Mouse (Mus musculus) CH12.LX (cell line): ENCODE results near the gene Phf5a. TPM values are rescaled to one million over a fixed set of nuclear protein-coding genes. Genes with fewer than 3 reads are reported as not detected.

ENCODE experiments used
- DNase-seq: peaks from one replicate; pipeline ENCODE4 v3.0.0-alpha.2; 2013; ENCODE audit errors: extremely low read depth
- H3K27ac ChIP-seq: 2 replicates; pipeline ENCODE4 v1.5.1; 2012; ENCODE audit warnings: low read depth, mild to moderate bottlenecking, control low read depth, moderate library complexity; ENCODE audit not compliant: insufficient read depth
- H3K27me3 ChIP-seq: replicated peaks from 2 replicates; pipeline ENCODE3; 2012; ENCODE audit warnings: inconsistent platforms
- H3K36me3 ChIP-seq, 2 experiments: replicated peaks in 1 of 2; 2 replicates each; pipeline versions ENCODE3 to v1.6.1; 2012; ENCODE audit warnings: inconsistent platforms in 1 of 2, low read length in 1 of 2, mild to moderate bottlenecking in 1 of 2, mixed read lengths in 1 of 2, moderate library complexity in 1 of 2; ENCODE audit not compliant: control insufficient read depth in 1 of 2, insufficient read depth in 1 of 2
- H3K4me1 ChIP-seq, 2 experiments: 2 replicates each; pipeline ENCODE4 v1.6.1; 2012; ENCODE audit warnings: inconsistent platforms in 1 of 2, moderate library complexity in 1 of 2; ENCODE audit not compliant: insufficient read depth in 2 of 2, control insufficient read depth in 1 of 2
- H3K4me2 ChIP-seq: 2 replicates; pipeline ENCODE4 v1.6.1; 2012; ENCODE audit warnings: low read depth, mild to moderate bottlenecking, control low read depth; ENCODE audit not compliant: poor library complexity, insufficient read depth, severe bottlenecking
- H3K4me3 ChIP-seq, 3 experiments: fragments of 150-350 bp in 1 of 3; sonication (generic) in 1 of 3; replicated peaks in 1 of 3; 2 replicates each; pipeline versions ENCODE3 to v1.5.1; 2011 to 2012; ENCODE audit warnings: low read depth in 2 of 3, low read length in 2 of 3, mild to moderate bottlenecking in 2 of 3, moderate library complexity in 2 of 3, control low read depth in 1 of 3, improper control_type of control experiment in 1 of 3, inconsistent platforms in 1 of 3, mixed read lengths in 1 of 3; ENCODE audit not compliant: poor library complexity in 1 of 3
- H3K79me2 ChIP-seq: replicated peaks from 2 replicates; pipeline ENCODE4 v1.6.1; 2012; ENCODE audit warnings: mild to moderate bottlenecking, moderate library complexity; ENCODE audit not compliant: control insufficient read depth, poor library complexity, insufficient read depth, severe bottlenecking; ENCODE audit errors: extremely low read depth
- H3K9ac ChIP-seq: 2 replicates; pipeline ENCODE4 v1.6.1; 2012; ENCODE audit warnings: low read depth, mild to moderate bottlenecking, control low read depth, moderate library complexity; ENCODE audit not compliant: insufficient read depth
- H3K9me3 ChIP-seq: replicated peaks from 2 replicates; pipeline ENCODE3; 2012; ENCODE audit warnings: low read length, inconsistent platforms, mixed read lengths
- CHD2 ChIP-seq: IDR thresholded peaks from 2 replicates; pipeline ENCODE4 v1.6.1; 2011; ENCODE audit warnings: low read length, improper control_type of control experiment
- EP300 ChIP-seq: IDR thresholded peaks from 2 replicates; pipeline ENCODE4 v1.6.1; 2011; ENCODE audit warnings: low read length, improper control_type of control experiment
- JUN ChIP-seq: IDR thresholded peaks from 2 replicates; pipeline ENCODE4 v1.6.1; 2011; ENCODE audit warnings: low read depth, mild to moderate bottlenecking, low read length, improper control_type of control experiment, moderate library complexity; ENCODE audit not compliant: insufficient read depth
- JUND ChIP-seq: conservative IDR thresholded peaks from 2 replicates; pipeline ENCODE4 v1.6.1; 2011; ENCODE audit warnings: low read depth, low read length, improper control_type of control experiment
- MAX ChIP-seq: IDR thresholded peaks from 2 replicates; pipeline ENCODE4 v1.6.1; 2011; ENCODE audit warnings: low read length, improper control_type of control experiment
- MAZ ChIP-seq: IDR thresholded peaks from 2 replicates; pipeline ENCODE4 v1.6.1; 2012; ENCODE audit warnings: low read depth, mild to moderate bottlenecking, inconsistent platforms, low read length, improper control_type of control experiment, moderate library complexity
- MEF2A ChIP-seq: IDR thresholded peaks from 2 replicates; pipeline ENCODE4 v1.6.1; 2014; ENCODE audit warnings: low read depth, mild to moderate bottlenecking, inconsistent platforms, low read length, improper control_type of control experiment, borderline replicate concordance
- MYC ChIP-seq: IDR thresholded peaks from 2 replicates; pipeline ENCODE4 v1.6.1; 2011; ENCODE audit warnings: low read depth, mild to moderate bottlenecking, improper control_type of control experiment, low read length
- POLR2AphosphoS2 ChIP-seq: IDR thresholded peaks from 2 replicates; pipeline ENCODE4 v1.6.1; 2011; ENCODE audit warnings: low read depth, low read length, improper control_type of control experiment
- RAD21 ChIP-seq: IDR thresholded peaks from 2 replicates; pipeline ENCODE4 v1.6.1; 2011; ENCODE audit warnings: low read depth, mild to moderate bottlenecking, low read length, improper control_type of control experiment, moderate library complexity
- SIN3A ChIP-seq: IDR thresholded peaks from 2 replicates; pipeline ENCODE4 v1.6.1; 2012; ENCODE audit warnings: low read length, improper control_type of control experiment, inconsistent platforms
- SMC3 ChIP-seq: IDR thresholded peaks from 2 replicates; pipeline ENCODE4 v1.6.1; 2011; ENCODE audit warnings: low read depth, low read length, improper control_type of control experiment
- TCF12 ChIP-seq: IDR thresholded peaks from 2 replicates; pipeline ENCODE4 v1.6.1; 2014; ENCODE audit warnings: low read depth, mild to moderate bottlenecking, inconsistent platforms, low read length, improper control_type of control experiment
- UBTF ChIP-seq: IDR thresholded peaks from 2 replicates; pipeline ENCODE4 v1.6.1; 2012; ENCODE audit warnings: low read depth, mild to moderate bottlenecking, inconsistent platforms, low read length, improper control_type of control experiment, moderate library complexity
- USF2 ChIP-seq: conservative IDR thresholded peaks from 2 replicates; pipeline ENCODE4 v1.6.1; 2011; ENCODE audit warnings: low read depth, low read length, improper control_type of control experiment
- ZC3H11A ChIP-seq: IDR thresholded peaks from 2 replicates; pipeline ENCODE4 v1.6.1; 2012; ENCODE audit warnings: low read depth, mild to moderate bottlenecking, inconsistent platforms, low read length, improper control_type of control experiment
- ZKSCAN1 ChIP-seq: IDR thresholded peaks from 2 replicates; pipeline ENCODE4 v1.6.1; 2012; ENCODE audit warnings: low read depth, inconsistent platforms, low read length, improper control_type of control experiment, borderline replicate concordance
- ZMIZ1 ChIP-seq: IDR thresholded peaks from 2 replicates; pipeline ENCODE4 v1.6.1; 2012; ENCODE audit warnings: low read depth, mild to moderate bottlenecking, inconsistent platforms, low read length, improper control_type of control experiment
- dilution Hi-C: fragments of 300-500 bp; cut with MboI; formaldehyde crosslinking; loops from 2 replicates; pipeline ENCODE4 v1.14.3; 2020; ENCODE audit warnings: low sequenced_read_pairs; ENCODE audit not compliant: extremely low pct_unique_long_range_greater_than_20kb, extremely low pct_ligation_motif_present
- in situ Hi-C: fragments of 300-500 bp; cut with MboI; formaldehyde crosslinking; loops from 3 replicates; pipeline ENCODE4 v1.14.3; 2019; ENCODE audit warnings: low sequenced_read_pairs, low pct_ligation_motif_present, low pct_unique_long_range_greater_than_20kb, mixed read lengths
- polyA plus RNA-seq: library from polyadenylated mRNA; unstranded; fragments of >175 nt; gene quantifications from 2 replicates; pipeline ENCODE4 v1.2.1, GENCODE M21; 2012; ENCODE audit warnings: low read depth; ENCODE audit not compliant: insufficient read length
- total RNA-seq, 2 experiments: library from RNA; depleted of rRNA; stranded (reverse); fragments of 300-350 nt in 1 of 2; fragments of >200 nt in 1 of 2; gene quantifications; 2 replicates each; pipeline ENCODE4 v1.2.3; 2012 to 2014

Gene Phf5a
- total and polyA plus RNA-seq, 3 experiments = 86.3 to 177 (median 116) TPM

DNA sequence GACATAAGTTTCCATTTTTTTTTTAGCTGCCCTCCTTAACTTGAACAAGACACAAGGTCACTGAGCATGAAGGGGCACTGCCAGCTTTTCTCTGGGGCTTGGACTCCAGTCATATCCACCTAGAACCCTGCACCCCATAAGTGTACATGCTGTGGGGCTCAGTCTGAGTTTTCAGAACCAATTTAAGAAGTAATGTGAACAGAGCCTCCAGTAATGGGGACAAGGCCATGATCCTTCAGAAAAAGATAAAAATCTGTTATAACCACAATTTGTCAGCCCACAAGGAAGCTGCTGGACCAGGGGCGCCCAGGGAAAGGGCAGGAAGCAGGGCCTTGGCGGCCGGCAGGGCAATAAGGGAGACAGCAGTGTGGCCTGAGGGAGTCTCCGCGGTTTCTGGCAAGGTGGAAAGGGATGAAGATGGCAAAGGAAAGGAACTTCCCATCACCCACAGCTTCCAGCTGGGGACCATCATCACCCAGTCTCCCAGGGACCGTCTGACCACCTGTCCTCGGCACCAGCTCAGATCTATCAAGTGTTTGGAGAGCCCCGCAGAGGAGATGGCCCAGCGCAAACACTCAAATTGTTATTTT is 19.2 kb downstream of the Phf5a start:
- dilution Hi-C loops = no loop called here
- TF ChIP-seq MEF2A (no peak), RAD21 (no peak), USF2 (no peak), JUN (no peak), MAX (no peak), POLR2AphosphoS2 (no peak), MYC (no peak), SMC3 (no peak), TCF12 (no peak), JUND (no peak), MAZ (no peak)
- TF ChIP-seq, all 38 proteins: peak for 0
- no peak overlapping the region for H3K4me2 ChIP-seq
- peaks cover 43% of the 10 kb centered on the region for H3K79me2 ChIP-seq
- in situ Hi-C loops = no loop called here
- no peak overlapping the region for H3K4me3 ChIP-seq
- no peak for DNase-seq
- H3K36me3 ChIP-seq = peaks cover 42 to 68% of the 10 kb centered on the region in 2 experiments
- no peak overlapping the region for H3K27ac ChIP-seq
- H3K9ac ChIP-seq = no peak overlapping the region
- peaks cover 3 to 27% of the 10 kb centered on the region in 2 experiments; a peak in 2 of 4 replicates for H3K4me1 ChIP-seq
- H3K27me3 ChIP-seq = no peaks in the 10 kb centered on the region
- no peaks in the 10 kb centered on the region for H3K9me3 ChIP-seq

DNA sequence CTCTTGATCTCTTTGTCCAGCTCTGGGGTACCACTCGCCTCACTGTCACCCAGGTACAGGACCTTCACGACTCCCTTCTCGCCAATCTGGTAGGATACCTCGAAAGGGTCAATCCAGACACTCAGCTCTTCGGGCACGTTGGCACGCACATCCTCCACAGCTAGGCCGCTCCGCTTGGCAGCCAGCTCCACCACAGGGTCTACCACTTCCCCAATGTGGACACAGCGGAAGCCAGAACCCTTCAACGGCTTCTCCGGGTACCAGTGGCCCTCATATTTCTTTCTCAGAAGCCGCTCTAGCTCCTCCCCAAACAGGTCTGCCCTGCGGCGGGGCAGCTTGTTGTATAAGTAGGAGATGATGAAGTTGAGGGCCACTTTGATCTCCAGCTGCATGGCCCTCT is 20.3 kb downstream of the Phf5a start:
- peaks cover 46 to 79% of the 10 kb centered on the region in 2 experiments for H3K36me3 ChIP-seq
- H3K4me1 ChIP-seq = peaks cover 3 to 35% of the 10 kb centered on the region in 2 experiments; a peak in 2 of 4 replicates
- no peak overlapping the region for H3K4me3 ChIP-seq
- no peak overlapping the region for H3K27ac ChIP-seq
- no peak for DNase-seq
- in situ Hi-C loops = no loop called here
- H3K9me3 ChIP-seq = no peaks in the 10 kb centered on the region
- peaks cover 32% of the 10 kb centered on the region for H3K79me2 ChIP-seq
- H3K4me2 ChIP-seq = no peak overlapping the region
- TF ChIP-seq POLR2AphosphoS2 = no peak
- no peak for TF ChIP-seq SIN3A
- no peak for TF ChIP-seq ZKSCAN1
- no peak for TF ChIP-seq JUND
- no peak for TF ChIP-seq UBTF
- TF ChIP-seq MAX = no peak
- no peak for TF ChIP-seq USF2
- TF ChIP-seq ZC3H11A = no peak
- no peak for TF ChIP-seq EP300
- TF ChIP-seq CHD2 = no peak
- no peak for TF ChIP-seq ZMIZ1
- no peak overlapping the region for H3K9ac ChIP-seq
- no peaks in the 10 kb centered on the region for H3K27me3 ChIP-seq
- dilution Hi-C loops = no loop called here
